Mouse (Mus musculus) c-Kit-negative CD71-positive TER-119-positive erythroid progenitor cells, embryonic 14.5 days (primary cell): ENCODE results near the gene Ppp1r37.
"Not testable (repeated sequence)": the region's sequence is repeated elsewhere in the genome, so short reads cannot be mapped to it uniquely, and the experiment has no call there.

ENCODE experiments used
- DNase-seq: peaks from one replicate; pipeline ENCODE4 v3.0.0-alpha.2; 2013; ENCODE audit warnings: low read depth, low spot score

Ppp1r37 gene

DNA sequence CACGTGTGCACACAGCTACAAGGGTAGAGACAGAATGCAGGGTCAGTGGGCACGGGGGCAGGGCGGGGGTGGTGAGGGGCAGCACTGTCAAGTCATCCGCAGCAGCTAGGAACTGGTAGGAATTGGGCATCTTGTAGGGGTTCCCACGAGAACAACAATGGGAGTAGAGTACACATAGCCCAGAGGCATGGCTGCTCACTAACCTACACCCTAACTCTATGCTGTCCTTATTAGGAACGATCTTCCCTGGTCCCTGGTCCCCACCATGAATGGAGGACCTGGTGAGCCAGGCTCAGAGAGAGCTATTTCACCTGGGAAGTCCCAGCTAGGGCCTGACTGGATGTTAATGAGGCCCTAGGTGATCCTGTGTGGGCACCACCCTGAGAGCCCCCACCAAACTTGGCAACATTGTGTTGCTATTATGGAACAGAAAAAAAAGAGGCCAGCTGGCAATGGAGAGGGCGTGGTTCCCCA is 21.2 kb downstream of the Ppp1r37 start:
- no peak for DNase-seq

DNA sequence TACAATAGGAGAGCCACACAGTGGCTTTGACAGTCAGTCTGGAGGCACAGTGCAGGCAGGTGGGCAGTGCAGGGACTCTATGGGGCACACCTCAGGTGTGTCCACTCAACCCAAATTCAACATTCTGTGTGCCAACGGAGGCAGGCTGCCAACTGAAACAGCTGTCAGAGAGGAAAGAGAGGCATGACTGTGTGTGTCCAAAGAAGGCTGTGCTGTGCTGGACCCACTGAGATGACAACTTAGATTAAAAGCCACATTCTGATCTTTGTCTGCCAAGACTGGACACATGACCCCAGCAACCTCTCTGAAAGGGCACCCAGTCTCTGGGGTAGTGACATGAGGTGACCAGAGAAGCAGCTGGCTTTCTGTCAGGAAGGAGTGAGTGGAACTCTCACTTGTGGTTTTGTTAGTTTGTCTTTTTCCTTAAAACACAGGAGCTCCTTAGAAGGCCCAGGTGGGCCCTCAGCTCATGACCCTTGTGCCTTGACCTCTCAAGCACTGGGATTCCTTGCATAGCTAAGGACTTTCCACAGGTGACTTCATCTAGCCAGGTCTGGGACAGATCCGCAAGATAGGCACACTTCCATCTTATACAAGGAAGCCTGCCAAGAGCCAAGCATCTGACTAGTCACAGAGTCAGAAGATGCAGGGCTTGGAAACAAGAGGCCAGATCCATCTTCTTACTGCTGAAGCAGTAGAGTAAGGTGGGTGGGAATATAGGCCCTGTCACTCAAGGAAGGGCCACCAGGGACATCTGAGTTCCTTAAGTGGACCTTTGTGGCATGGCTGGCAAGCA is 21.9 kb downstream of the Ppp1r37 start:
- no peak for DNase-seq

DNA sequence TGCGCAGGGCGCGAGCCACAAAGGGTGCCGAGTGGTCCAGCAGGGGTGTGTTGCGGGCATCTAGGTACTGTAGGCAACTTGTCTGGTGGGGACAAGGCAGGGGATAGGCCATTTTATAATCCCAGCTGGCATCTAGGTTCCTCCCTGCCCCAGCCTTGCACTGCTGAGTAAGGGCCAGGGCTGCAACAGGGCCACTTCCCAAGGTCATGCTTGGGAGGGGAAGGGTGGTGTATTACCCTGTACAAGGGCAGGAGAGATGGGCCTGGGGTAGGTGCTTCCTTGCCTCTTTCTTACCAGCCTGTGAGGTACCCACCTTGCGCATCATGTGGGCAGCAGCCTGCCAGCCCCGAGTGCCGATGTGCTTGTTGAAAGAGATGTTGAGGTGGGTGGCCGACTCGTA is 28.2 kb downstream of the Ppp1r37 start:
- DNase-seq: no peak

DNA sequence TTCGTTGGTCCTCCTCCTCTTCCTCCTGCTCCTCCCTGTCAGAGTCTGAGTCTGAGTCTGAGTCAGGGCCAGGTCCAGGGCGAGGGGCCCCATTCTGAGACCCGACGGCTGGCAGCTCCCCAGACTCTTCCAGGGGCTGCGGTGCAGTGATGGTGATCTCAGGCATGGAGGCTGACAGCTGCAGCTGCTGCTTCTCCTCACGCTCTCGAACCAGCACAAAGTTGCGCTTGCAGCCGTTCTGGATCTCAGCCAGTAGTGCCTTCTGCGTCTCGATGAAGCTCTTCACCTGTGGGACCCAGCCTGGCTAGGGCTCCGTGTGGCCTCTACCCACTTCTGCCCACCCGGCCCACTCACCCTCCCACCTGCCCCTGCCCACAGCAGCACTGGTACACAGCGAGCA is 30.6 kb downstream of the Ppp1r37 start:
- no peak for DNase-seq

DNA sequence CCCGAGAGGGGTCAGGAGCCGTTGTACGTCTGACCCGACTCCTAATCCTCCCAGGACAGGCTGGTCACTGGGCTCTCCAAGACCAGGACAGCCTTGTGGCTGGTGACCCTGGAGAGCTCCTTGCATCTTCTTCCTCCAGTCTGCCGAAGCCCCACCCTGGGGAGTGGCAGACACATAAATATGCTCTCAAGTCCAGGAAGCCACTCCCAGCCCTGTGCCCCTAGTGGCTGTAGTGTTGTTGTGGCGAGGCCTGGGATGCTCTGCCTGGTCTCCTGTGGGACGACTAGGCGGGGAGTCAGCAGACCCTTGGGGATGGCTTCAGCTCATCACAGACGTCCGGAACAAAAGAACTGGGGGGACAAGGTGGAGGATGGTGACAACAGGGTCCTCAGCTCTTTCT is 31.8 kb downstream of the Ppp1r37 start:
- DNase-seq: no peak

DNA sequence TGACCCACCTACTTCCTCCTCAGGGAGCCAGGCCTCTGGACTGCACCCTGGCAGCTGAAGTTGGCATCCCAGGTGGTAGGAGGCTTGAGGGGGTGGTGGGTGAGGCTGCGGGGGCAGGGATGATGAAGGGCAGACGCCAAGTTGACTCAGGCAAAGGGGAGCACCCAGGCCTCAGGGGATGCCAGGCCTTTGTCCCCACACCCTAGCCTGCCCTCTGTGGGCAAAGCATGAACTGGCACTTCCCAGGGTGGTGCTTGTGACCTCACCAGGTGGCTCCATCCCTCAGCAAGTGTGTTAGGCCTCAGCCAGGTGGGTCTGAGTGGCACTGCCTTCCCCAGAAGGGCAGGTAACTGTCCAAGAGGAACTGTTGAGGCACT is 37.8 kb downstream of the Ppp1r37 start:
- no peak for DNase-seq

DNA sequence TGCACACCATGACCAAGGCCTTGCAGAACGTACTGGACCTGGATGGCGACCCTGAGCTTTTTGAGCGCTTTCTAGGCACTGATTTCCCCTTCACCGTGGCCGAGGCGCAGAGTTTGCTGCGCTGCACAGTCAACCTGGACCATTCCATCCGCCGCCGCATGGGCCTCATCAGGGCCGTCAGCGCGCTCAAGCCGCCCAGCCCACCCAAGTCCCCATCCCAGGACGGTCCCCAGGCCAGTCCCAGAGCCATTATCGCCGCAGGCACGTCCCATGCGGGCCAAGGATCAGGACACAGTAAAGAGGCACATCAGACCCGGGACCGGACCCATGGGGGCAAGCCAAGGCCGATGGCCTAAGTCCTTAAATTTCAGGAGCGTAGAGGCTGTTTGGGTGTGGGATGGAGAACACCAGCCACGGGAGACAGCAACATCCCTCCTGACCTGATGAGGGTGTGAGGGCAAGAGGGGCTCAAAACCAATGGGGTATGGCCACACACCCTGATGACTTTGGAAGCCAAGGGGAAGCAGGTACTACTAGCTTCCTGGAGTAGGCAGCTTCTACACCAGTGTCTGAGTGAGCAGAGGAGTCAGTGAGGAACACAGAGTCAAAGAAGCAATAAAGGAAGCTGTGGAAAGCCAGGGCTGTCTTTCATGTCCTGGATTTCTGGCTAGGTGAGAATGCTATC is 38.3 kb downstream of the Ppp1r37 start:
- no peak for DNase-seq

DNA sequence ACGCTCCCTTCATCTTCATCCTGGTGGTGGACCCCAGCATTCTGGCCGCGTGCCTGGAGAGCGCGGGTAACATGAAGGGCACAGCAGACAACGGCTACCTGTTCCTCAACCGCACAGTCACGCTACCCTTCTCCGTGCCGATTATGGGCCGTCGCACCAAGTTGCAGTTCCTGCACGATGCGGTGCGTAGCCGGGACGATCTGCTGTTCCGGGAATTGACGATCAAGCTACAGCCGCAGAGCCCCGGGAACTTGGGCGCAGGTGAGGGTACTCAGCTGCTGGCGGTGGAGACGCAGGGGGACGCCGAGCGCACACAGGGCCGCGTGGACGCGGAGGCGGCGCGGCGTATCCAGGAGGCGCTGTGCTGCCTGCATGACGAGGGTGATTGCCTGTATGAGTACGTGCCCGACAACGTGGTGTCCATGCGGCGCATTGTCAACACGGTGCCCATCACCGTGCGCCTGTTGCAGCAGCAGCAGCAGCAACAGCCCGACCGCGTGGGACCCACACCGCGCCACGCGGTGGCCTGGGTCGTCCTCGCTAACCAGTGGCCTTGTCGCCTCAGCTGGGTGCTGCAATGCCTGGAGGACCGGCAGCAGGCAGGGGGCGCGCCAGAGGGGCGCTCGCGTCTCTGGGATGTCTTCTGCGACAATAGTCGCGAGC is 39.0 kb downstream of the Ppp1r37 start:
- DNase-seq: no peak

DNA sequence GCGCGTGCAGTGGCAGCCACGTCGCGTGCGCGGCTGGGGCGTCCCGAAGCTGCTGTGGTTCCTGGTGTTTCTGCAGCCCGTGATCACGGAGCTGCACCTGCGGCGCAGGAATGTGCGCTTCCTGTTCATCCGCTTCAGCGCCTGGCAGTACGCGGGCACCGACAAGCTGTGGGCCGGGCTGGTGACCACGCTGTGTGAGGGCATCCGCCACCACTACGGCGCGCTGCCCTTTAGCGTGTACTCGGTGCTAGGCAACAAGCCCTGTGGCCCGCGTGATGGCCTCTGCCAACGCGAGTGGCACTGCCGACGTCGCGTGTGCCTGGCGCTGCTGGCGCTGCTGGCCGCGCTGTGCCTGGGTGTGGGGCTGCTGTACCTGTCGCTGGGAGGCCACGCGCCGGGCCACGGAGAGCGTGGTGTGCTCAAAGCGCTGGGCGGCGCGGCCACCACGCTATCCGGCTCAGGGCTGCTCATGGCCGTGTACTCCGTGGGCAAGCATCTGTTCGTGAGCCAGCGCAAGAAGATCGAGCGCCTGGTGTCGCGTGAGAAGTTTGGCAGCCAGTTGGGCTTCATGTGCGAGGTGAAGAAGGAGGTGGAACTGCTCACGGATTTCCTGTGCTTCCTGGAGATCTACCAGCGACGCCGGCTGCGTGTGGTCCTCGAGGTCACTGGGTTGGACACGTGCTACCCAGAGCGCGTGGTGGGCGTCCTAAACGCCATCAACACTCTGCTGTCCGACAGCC is 39.7 kb downstream of the Ppp1r37 start:
- DNase-seq: no peak

DNA sequence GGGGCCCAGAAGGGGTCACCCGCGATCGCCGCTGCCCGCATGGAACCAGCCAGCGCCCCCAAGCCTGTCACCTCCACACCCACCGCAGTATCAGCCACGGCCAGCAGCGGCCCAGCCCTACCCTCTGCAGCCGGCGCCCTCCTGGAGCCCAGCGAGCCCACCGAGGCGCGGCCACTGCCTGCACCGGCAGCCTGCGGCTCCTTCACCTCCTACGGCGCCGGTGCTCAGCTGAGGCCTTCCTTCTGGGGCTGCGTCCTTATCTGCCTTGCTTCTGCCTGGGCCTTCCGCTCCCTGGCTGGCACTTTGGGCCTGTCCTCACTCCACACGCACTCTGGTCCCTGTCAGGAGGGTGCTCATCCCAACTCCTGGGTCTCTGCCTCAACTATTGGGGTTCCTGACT is 42.8 kb downstream of the Ppp1r37 start:
- no peak for DNase-seq

DNA sequence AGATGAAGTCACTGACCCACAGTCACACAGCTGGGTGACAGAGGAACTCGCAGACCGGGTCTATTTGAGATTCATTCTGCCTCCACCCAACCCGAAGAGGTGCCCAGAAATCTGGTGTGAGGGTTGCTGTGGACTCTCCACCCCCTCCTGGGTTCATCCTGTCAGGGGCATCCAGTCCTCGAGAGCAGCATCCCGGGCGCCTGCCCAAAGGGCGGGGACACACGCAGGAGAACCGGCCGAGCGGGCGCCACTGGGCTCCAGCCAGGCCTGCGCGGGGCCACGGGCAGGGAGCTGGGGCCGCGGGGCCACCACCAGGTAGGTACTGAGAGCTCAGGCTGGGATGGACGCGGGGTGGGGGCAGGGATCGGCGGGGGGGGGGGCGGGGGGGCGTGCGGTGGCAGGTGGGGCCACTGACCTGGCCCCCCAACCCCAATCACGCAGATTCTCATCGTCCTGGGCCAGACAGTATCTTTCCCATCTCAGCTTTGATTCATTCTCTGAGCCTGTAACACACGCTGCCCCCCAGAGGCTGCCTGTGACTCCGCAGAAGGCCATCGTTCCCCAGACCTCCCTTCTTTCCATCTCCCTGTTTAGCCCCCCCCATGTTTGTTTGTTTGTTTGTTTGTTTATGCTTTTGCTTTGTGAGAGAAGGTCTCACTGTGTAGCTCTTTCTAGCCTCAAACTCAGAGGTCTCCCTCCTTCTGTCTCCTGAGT is 45.1 kb downstream of the Ppp1r37 start, which contains the start of gene Nkpd1:
Gene Nkpd1, plus strand, starts transcription at position 187 of the 714 bp plus-strand sequence.
- no peak for DNase-seq

DNA sequence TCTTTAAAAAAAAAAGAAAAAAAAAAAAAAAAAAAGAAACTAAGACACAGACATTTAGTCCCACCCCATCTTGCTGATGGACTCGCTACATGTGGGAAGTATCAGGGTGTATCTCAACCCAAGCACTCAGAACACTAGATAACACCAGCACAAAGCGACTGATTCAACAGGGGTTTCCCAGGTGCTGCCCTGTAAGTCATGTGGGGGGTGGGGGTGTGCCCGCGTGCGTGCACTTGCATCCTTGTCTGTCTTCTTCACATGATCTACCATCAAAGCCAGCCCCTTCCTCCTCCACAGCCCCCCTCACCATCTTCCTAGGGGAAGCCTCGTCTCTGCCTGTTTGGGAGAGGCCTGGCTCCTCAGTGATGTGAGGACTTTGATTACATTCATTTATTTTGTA is 50.5 kb downstream of the Ppp1r37 start:
- no peak for DNase-seq

DNA sequence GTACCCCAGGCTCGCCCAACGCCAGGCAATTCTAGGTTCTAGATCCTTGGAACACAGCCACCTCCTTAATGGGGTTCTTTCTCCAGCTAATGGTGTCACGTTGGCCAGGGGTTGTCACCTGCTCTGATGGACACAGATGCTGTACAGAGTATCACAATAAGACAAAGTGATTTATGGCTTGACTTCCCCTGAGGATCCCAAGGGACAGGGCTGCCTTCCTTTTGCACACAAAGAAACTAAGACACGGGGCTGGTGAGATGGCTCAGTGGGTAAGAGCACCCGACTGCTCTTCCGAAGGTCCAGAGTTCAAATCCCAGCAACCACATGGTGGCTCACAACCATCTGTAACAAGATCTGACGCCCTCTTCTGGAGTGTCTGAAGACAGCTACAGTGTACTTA is 50.9 kb downstream of the Ppp1r37 start:
- not testable (repeated sequence) for DNase-seq

DNA sequence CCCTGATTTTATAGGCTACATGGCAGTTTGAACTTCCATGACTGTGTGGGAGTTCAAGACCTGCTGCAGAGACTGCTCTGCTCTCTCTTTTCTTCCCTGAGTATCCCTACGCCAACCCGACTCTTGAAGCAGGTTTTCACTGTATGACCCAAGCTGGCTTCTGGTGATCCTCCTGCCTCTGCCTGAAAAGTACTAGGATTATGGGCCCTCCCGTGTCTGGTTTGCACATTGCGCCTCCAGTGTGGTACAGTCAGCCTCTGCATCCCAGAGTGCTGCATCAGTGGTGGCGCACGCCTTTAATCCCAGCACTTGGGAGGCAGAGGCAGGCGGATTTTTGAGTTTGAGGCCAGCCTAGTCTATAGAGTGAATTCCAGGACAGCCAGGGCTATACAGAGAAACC is 53.1 kb downstream of the Ppp1r37 start:
- no peak for DNase-seq

DNA sequence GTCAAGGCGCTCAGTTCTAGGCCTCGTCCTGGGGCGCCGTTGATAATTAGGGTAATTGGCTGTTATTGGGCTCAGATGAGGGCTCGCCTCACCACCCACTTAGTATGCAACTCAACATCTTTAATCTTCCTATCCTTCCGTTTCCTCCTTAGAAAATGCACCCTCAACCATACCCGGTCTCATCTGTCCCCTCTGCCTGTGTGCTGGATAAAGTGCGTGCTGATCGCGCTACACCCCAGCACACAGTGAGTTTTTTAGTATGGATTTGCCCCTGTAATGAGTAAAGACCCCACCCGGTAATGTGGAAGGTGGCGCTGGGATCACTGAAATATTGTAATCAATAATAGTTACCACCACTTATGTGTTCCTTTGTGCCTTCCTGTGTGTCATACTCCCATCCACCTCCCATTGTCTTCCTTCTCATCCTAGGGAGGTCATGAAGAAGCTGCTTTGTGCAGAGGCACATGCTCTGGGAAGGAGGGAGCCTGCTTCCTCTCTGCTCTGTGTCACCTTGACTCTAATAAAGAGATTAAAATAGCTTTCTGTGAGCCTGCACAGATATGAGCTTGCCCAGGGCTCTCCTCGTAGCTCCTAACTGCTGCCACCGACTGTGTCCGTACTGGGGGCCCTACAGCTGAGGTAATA is 53.8 kb downstream of the Ppp1r37 start:
- no peak for DNase-seq

DNA sequence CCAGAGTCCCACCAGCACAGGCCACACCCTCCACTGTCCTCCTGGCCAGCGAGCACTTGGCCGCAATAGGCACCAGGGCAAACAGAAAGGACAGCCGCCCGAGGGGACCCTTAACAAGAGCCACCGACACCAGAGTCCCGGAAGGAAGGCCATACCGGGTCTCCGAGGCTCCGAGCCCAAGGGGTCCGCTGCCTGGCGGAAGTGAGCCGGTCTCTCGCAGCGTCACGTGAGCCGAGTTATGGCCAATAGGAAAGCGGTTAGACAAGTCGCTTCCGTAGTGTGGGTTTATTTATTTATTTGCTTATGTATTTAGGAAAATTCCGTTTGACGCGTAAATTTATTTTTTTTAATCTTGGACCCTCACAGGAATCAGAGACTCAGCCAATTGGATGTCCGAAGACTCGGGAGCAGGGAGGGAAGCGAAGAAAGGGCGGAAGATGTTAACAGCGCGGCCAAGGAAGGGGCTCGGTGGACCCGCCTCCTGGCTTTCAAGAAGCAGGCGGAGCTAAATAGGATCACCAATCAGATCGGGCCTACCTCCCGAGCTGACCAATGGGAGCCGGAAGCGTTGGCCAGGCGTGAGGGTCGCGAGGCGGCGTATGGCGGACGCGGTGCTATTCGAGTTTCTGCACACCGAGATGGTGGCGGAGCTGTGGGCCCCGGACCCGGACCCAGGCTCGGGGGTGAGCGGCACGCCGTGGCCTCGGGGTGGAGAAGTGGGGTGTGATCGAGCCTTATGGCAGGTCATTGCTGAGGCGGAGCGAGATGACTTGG is 54.5 kb downstream of the Ppp1r37 start, which contains the start of the genes Bloc1s3 and Trappc6a:
Gene Bloc1s3, minus strand, starts transcription at position 218 of the 774 bp plus-strand sequence.
Gene Trappc6a, plus strand, starts transcription at position 246 of the 774 bp plus-strand sequence.
- DNase-seq: peak; percentile 90

DNA sequence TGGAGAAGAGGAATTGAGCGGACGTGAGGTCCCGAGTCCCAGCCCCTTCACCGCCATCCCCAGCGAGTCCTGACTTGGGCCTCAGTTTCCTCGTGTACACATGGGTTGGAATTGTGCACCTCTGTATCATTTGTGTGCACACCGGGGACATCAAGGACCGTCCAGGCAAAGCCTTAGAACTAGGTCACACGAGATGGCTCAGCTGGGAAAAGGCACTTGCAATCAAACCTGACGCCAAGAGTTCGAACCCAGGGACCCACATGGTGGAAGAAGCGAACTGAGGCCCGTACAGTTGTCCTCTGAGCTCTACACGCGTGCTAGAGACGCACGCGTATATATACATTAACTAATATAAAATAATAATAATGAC is 55.3 kb downstream of the Ppp1r37 start:
- DNase-seq: no peak

DNA sequence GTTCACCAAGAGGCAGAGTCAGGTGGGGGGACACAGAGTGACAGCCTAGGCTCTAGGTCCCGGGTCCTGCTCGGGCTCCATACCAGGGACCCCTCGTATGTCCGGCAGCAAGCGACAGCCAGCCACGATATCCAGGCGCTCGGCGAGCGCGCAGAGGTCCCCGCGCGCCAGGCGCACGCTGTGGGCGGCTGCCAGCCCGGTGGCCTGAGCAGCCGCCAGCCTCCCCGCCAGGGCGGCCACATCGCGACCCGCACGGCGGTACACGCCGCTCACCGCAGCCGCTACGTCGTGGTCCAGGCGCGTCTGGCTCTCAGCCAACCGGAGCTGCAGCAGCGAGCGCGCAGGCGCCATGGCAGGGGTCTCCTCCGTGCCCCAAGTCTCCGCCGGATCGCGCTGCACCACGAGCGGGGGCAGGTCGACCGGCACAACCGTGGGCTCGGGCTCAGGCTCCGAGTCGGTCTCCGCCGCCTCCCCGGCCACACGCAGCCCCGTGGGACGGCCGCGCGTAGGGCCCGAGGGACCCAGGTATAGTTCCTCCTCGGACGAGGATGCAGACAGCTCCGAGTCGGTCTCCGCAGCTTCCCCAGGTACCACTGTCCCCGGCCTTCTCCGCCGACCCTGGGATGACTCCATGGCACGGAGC is 55.8 kb downstream of the Ppp1r37 start:
- DNase-seq: no peak

DNA sequence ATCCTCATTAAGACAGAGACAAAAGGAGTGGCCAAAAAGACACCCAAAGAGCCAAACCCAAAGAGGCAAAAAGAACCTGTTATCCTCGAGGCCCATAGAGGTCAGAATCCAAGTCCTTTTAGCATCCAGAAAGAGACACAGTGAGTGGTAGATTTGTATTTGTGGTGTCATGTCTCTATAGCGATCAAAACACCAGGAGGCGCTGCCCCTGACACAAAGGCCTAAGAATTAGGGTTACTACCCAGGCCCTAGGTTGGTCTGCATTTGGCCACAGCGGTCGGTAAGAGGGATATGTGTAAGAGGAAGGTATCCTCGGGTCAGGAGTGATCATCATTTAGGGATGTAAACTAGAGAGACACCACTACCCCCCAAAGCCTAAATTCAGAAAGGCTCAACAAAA is 56.5 kb downstream of the Ppp1r37 start:
- DNase-seq: no peak
